Mouse (Mus musculus): Measurements from ENCODE around the gene Ppme1.

Gene Ppme1

GRCm38 (mm10) chr7:100371495-100372451 lies at the start of gene Ppme1, which contains the start of gene C2cd3:
Gene Ppme1 (minus strand): TSS chr7:100372307.
Gene C2cd3 (plus strand): TSS chr7:100372233.
- Histone ChIP-seq H3K4me3 (replicated peaks; ENCODE audit: low read length) (peak within 1 kb of the TSS; percentile 95), H3K9me3 (ENCODE audit: low read length) (no peaks in the 10 kb centered on the region), H3K36me3 (ENCODE audit: insufficient read depth, low read length) (peaks cover 21% of the 10 kb centered on the region), H3K27me3 (ENCODE audit: insufficient read depth, low read length) (no peaks in the 10 kb centered on the region), H3K4me1 (replicated peaks; ENCODE audit: low read depth, low read length) (peaks cover 16% of the 10 kb centered on the region)
- TF ChIP-seq CTCF (conservative IDR thresholded peaks at IDR 0.05; ENCODE audit: low read length) (0 out of 2 replicates have a peak, but pooled peaks have one; percentile 6), POU5F1 (IDR thresholded peaks at IDR 0.05; ENCODE audit: borderline replicate concordance, low read length) (no peak)

- Histone ChIP-seq H3K9me3 (ENCODE audit: low read length) (no peaks in the 10 kb centered on the region), H3K36me3 (ENCODE audit: insufficient read depth, low read length) (peaks cover 73% of the 10 kb centered on the region), H3K4me1 (replicated peaks; ENCODE audit: low read depth, low read length) (no peaks in the 10 kb centered on the region), H3K4me3 (replicated peaks; ENCODE audit: low read length) (no peak overlapping the region), H3K27me3 (ENCODE audit: insufficient read depth, low read length) (no peaks in the 10 kb centered on the region)
- TF ChIP-seq POU5F1 (IDR thresholded peaks at IDR 0.05; ENCODE audit: borderline replicate concordance, low read length) (no peak), NANOG (IDR thresholded peaks at IDR 0.05; ENCODE audit: borderline replicate concordance, low read length) (no peak), CTCF (conservative IDR thresholded peaks at IDR 0.05; ENCODE audit: low read length) (no peak)
Observed at GRCm38 (mm10) chr7:100408684-100409083, 36.6 kb upstream of the Ppme1 start.

- no peak overlapping the region for H3K4me3 ChIP-seq (replicated peaks; ENCODE audit: low read length)
- H3K9me3 ChIP-seq (ENCODE audit: low read length): no peaks in the 10 kb centered on the region
- TF ChIP-seq POU5F1 (IDR thresholded peaks at IDR 0.05; ENCODE audit: borderline replicate concordance, low read length) (no peak), CTCF (conservative IDR thresholded peaks at IDR 0.05; ENCODE audit: low read length) (no peak), NANOG (IDR thresholded peaks at IDR 0.05; ENCODE audit: borderline replicate concordance, low read length) (no peak)
Observed at GRCm38 (mm10) chr7:100407677-100408076, 35.6 kb upstream of the Ppme1 start.

GRCm38 (mm10) chr7:100402715-100403114 lies 30.6 kb upstream of the Ppme1 start:
- no peaks in the 10 kb centered on the region for H3K4me1 ChIP-seq (replicated peaks; ENCODE audit: low read depth, low read length)
- no peak for TF ChIP-seq CTCF (conservative IDR thresholded peaks at IDR 0.05; ENCODE audit: low read length)
- no peak for TF ChIP-seq NANOG (IDR thresholded peaks at IDR 0.05; ENCODE audit: borderline replicate concordance, low read length)
- no peak for TF ChIP-seq POU5F1 (IDR thresholded peaks at IDR 0.05; ENCODE audit: borderline replicate concordance, low read length)
- no peak overlapping the region for H3K4me3 ChIP-seq (replicated peaks; ENCODE audit: low read length)
- H3K27me3 ChIP-seq (ENCODE audit: insufficient read depth, low read length): no peaks in the 10 kb centered on the region
- H3K9me3 ChIP-seq (ENCODE audit: low read length): no peaks in the 10 kb centered on the region
- H3K36me3 ChIP-seq (ENCODE audit: insufficient read depth, low read length): peaks cover 61% of the 10 kb centered on the region

More at GRCm38 (mm10) chr7:100407677-100408076, 35.6 kb upstream of the Ppme1 start:
- Histone ChIP-seq H3K27me3 (ENCODE audit: insufficient read depth, low read length) (no peaks in the 10 kb centered on the region), H3K4me1 (replicated peaks; ENCODE audit: low read depth, low read length) (no peaks in the 10 kb centered on the region), H3K36me3 (ENCODE audit: insufficient read depth, low read length) (peaks cover 69% of the 10 kb centered on the region)

- no peak for TF ChIP-seq CTCF (conservative IDR thresholded peaks at IDR 0.05; ENCODE audit: low read length)
- H3K4me1 ChIP-seq (replicated peaks; ENCODE audit: low read depth, low read length): no peaks in the 10 kb centered on the region
- peaks cover 58% of the 10 kb centered on the region for H3K36me3 ChIP-seq (ENCODE audit: insufficient read depth, low read length)
- no peaks in the 10 kb centered on the region for H3K27me3 ChIP-seq (ENCODE audit: insufficient read depth, low read length)
- H3K9me3 ChIP-seq (ENCODE audit: low read length): no peaks in the 10 kb centered on the region
- H3K4me3 ChIP-seq (replicated peaks; ENCODE audit: low read length): no peak overlapping the region
Observed at GRCm38 (mm10) chr7:100400899-100401539, 28.9 kb upstream of the Ppme1 start.

GRCm38 (mm10) chr7:100399231-100399913 lies 27.3 kb upstream of the Ppme1 start:
- TF ChIP-seq POU5F1 (IDR thresholded peaks at IDR 0.05; ENCODE audit: borderline replicate concordance, low read length): no peak
- no peak for TF ChIP-seq NANOG (IDR thresholded peaks at IDR 0.05; ENCODE audit: borderline replicate concordance, low read length)
- TF ChIP-seq CTCF (conservative IDR thresholded peaks at IDR 0.05; ENCODE audit: low read length): no peak
- H3K4me3 ChIP-seq (replicated peaks; ENCODE audit: low read length): no peak overlapping the region
- no peaks in the 10 kb centered on the region for H3K9me3 ChIP-seq (ENCODE audit: low read length)
- H3K4me1 ChIP-seq (replicated peaks; ENCODE audit: low read depth, low read length): no peaks in the 10 kb centered on the region
- peaks cover 64% of the 10 kb centered on the region for H3K36me3 ChIP-seq (ENCODE audit: insufficient read depth, low read length)
- no peaks in the 10 kb centered on the region for H3K27me3 ChIP-seq (ENCODE audit: insufficient read depth, low read length)

- peaks cover 62% of the 10 kb centered on the region for H3K36me3 ChIP-seq (ENCODE audit: insufficient read depth, low read length)
- H3K4me1 ChIP-seq (replicated peaks; ENCODE audit: low read depth, low read length): peaks cover 10% of the 10 kb centered on the region
- no peaks in the 10 kb centered on the region for H3K9me3 ChIP-seq (ENCODE audit: low read length)
- no peak for TF ChIP-seq CTCF (conservative IDR thresholded peaks at IDR 0.05; ENCODE audit: low read length)
- TF ChIP-seq POU5F1 (IDR thresholded peaks at IDR 0.05; ENCODE audit: borderline replicate concordance, low read length): no peak
- no peak for TF ChIP-seq NANOG (IDR thresholded peaks at IDR 0.05; ENCODE audit: borderline replicate concordance, low read length)
- no peak overlapping the region for H3K4me3 ChIP-seq (replicated peaks; ENCODE audit: low read length)
- no peaks in the 10 kb centered on the region for H3K27me3 ChIP-seq (ENCODE audit: insufficient read depth, low read length)
Observed at GRCm38 (mm10) chr7:100392265-100392664, 20.2 kb upstream of the Ppme1 start.

GRCm38 (mm10) chr7:100390166-100390565 lies 18.1 kb upstream of the Ppme1 start:
- no peaks in the 10 kb centered on the region for H3K9me3 ChIP-seq (ENCODE audit: low read length)
- H3K4me3 ChIP-seq (replicated peaks; ENCODE audit: low read length): no peak overlapping the region
- peaks cover 10% of the 10 kb centered on the region for H3K4me1 ChIP-seq (replicated peaks; ENCODE audit: low read depth, low read length)
- no peaks in the 10 kb centered on the region for H3K27me3 ChIP-seq (ENCODE audit: insufficient read depth, low read length)
- no peak for TF ChIP-seq POU5F1 (IDR thresholded peaks at IDR 0.05; ENCODE audit: borderline replicate concordance, low read length)
- no peak for TF ChIP-seq NANOG (IDR thresholded peaks at IDR 0.05; ENCODE audit: borderline replicate concordance, low read length)
- no peak for TF ChIP-seq CTCF (conservative IDR thresholded peaks at IDR 0.05; ENCODE audit: low read length)
- peaks cover 44% of the 10 kb centered on the region for H3K36me3 ChIP-seq (ENCODE audit: insufficient read depth, low read length)
